22 mouse cellular contexts compared by ENCODE assay signal in the genomic region with DNA sequence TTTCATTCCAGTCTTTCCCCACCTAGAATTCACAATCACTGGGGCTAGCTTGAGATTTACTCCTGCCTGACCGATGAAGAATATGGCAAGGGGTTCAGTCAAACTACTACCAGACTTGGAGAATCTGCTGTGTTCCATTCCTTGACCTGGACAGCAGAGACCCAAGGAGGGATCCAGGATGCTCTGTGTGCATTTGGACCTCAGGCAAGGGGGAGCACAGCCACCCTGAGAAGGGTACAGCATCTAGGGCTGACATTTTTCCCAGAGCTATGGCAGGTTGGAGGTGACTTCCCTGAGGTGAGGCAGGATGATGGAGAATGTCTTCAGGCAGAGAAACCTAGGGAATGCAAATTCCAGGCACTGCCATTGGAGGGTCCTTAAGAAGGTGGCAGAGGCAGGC.
DNase-seq lines count a peak whose midpoint lies in the region; ATAC-seq lines count a peak whose summit lies in the region.
"Had no signal": no experiment of that assay in that cellular context is flagged by ENCODE, and none has a peak within 500 bp of the region (broad histone marks: within the 10 kb centered on the region; RNA-seq: fewer than 3 reads in every experiment).

No protein-coding gene starts in this region.

- no peak overlapping the region for H3K4me3 ChIP-seq in liver, embryonic 11.5 days (ENCODE audit: low read depth, low read length)
- no peak overlapping the region for H3K4me3 ChIP-seq in liver, embryonic 12.5 days
- H3K4me3 ChIP-seq in limb, embryonic 10.5 days: no peak overlapping the region
- H3K4me3 ChIP-seq: embryonic facial prominence, embryonic 12.5 days; forebrain, embryonic 12.5 days; forebrain, embryonic 15.5 days had no signal

- no peak overlapping the region for H3K9ac ChIP-seq in liver, embryonic 11.5 days (ENCODE audit: low read depth, low read length)
- H3K9ac ChIP-seq in liver, embryonic 12.5 days: no peak overlapping the region
- H3K9ac ChIP-seq: embryonic facial prominence, embryonic 12.5 days; forebrain, embryonic 12.5 days; forebrain, embryonic 15.5 days; forebrain, postnatal 0 days had no signal

- H3K4me2 ChIP-seq in liver, embryonic 11.5 days: no peak overlapping the region
- H3K4me2 ChIP-seq in liver, embryonic 12.5 days: no peak overlapping the region
- H3K4me2 ChIP-seq: embryonic facial prominence, embryonic 12.5 days; forebrain, embryonic 12.5 days; forebrain, embryonic 15.5 days had no signal

- no peaks in the 10 kb centered on the region for H3K36me3 ChIP-seq in liver, embryonic 11.5 days (ENCODE audit: control insufficient read depth, insufficient read depth, low read length)
- no peaks in the 10 kb centered on the region for H3K36me3 ChIP-seq in liver, embryonic 12.5 days
- no peaks in the 10 kb centered on the region for H3K36me3 ChIP-seq in limb, embryonic 10.5 days
- H3K36me3 ChIP-seq: embryonic facial prominence, embryonic 12.5 days; forebrain, embryonic 12.5 days; forebrain, embryonic 15.5 days had no signal

- no peaks in the 10 kb centered on the region for H3K4me1 ChIP-seq in liver, embryonic 11.5 days (replicated peaks; ENCODE audit: control insufficient read depth, insufficient read depth, low read length)
- H3K4me1 ChIP-seq in liver, embryonic 12.5 days: no peaks in the 10 kb centered on the region
- peaks cover 11% of the 10 kb centered on the region for H3K4me1 ChIP-seq in limb, embryonic 10.5 days
- H3K4me1 ChIP-seq: forebrain, embryonic 12.5 days; forebrain, embryonic 15.5 days had no signal

- WGBS in liver, embryonic 11.5 days: 84% methylated on average over 1 of the region's 1 CpGs
- WGBS in liver, embryonic 12.5 days (ENCODE audit: insufficient replicate concordance): 71% methylated on average over 1 of the region's 1 CpGs
- WGBS in limb, embryonic 10.5 days: 98% methylated on average over 1 of the region's 1 CpGs

- ATAC-seq in liver, embryonic 11.5 days (replicated peaks; ENCODE audit: low FRiP score): no peak
- no peak for ATAC-seq in liver, embryonic 12.5 days
- ATAC-seq in inflammation-experienced regulatory T-cells, adult 6 months: no peak
- ATAC-seq: forebrain, embryonic 15.5 days; forebrain, postnatal 0 days had no signal

- peak; percentile 81 for DNase-seq in heart, adult 11 months
- DNase-seq in heart, adult 9 months (ENCODE audit: low spot score in 2 of 2): no peak
- peak; percentile 11 for DNase-seq in liver, embryonic 11.5 days (ENCODE audit: low spot score)
- peak; percentile 9 to 40 for DNase-seq in urinary bladder, postnatal 4 days (ENCODE audit: low spot score in 2 of 2)
- no peak for DNase-seq in urinary bladder, postnatal 36 days (ENCODE audit: low spot score in 2 of 2)
- peak; percentile 19 for DNase-seq in limb, embryonic 10.5 days (ENCODE audit: low spot score)
- DNase-seq: adrenal gland, adult 2 months; adrenal gland, postnatal 10 days; adrenal gland, postnatal 25 days; cerebellum, adult 11 months; cerebellum, adult 18-20 months; cerebellum, adult 8-10 months; cerebellum, adult 9-11 months; cerebellum, postnatal 14 days; cerebellum, postnatal 36 days; embryo, embryonic 11 days; forebrain, postnatal 0 days had no signal

- H3K27me3 ChIP-seq in liver, embryonic 11.5 days (replicated peaks; ENCODE audit: control insufficient read depth, insufficient read depth, low read length): no peaks in the 10 kb centered on the region
- no peaks in the 10 kb centered on the region for H3K27me3 ChIP-seq in liver, embryonic 12.5 days (replicated peaks)
- no peaks in the 10 kb centered on the region for H3K27me3 ChIP-seq in limb, embryonic 10.5 days (ENCODE audit: low read depth, poor library complexity, severe bottlenecking)
- H3K27me3 ChIP-seq: embryonic facial prominence, embryonic 12.5 days; forebrain, embryonic 12.5 days; forebrain, embryonic 15.5 days had no signal

- H3K27ac ChIP-seq in liver, embryonic 11.5 days (ENCODE audit: low read depth, low read length): no peak overlapping the region
- H3K27ac ChIP-seq in liver, embryonic 12.5 days: no peak overlapping the region
- H3K27ac ChIP-seq in limb, embryonic 10.5 days: no peak overlapping the region
- H3K27ac ChIP-seq: embryonic facial prominence, embryonic 12.5 days; forebrain, embryonic 12.5 days; forebrain, embryonic 15.5 days had no signal

- no peaks in the 10 kb centered on the region for H3K9me3 ChIP-seq in liver, embryonic 11.5 days (ENCODE audit: control insufficient read depth, low read length)
- no peaks in the 10 kb centered on the region for H3K9me3 ChIP-seq in liver, embryonic 12.5 days (replicated peaks)
- H3K9me3 ChIP-seq in limb, embryonic 10.5 days (replicated peaks): no peaks in the 10 kb centered on the region
- H3K9me3 ChIP-seq: embryonic facial prominence, embryonic 12.5 days; forebrain, embryonic 12.5 days; forebrain, embryonic 15.5 days had no signal

Comparison
In these comparisons a context has a peak if more than half of its experiments do, and no peak if none do; other contexts are left out.
1. DNase-seq: peak in heart, adult 11 months (single experiment), liver, embryonic 11.5 days (single experiment), urinary bladder, postnatal 4 days (2 of 2) and limb, embryonic 10.5 days (single experiment); none in heart, adult 9 months (0 of 2) and urinary bladder, postnatal 36 days (0 of 2).